Mouse (Mus musculus) kidney, embryonic 14.5 days (tissue): ENCODE measurements around the gene Snrnp70. TPM values are rescaled to one million over a fixed set of nuclear protein-coding genes. Genes with fewer than 3 reads are reported as not detected.

Experiments
- ATAC-seq: fragments of 200-750 bp; cut with Nextera tagmentation; 2 replicates; pipeline ENCODE4 v1.8.0; 2017; ENCODE audit warnings: moderate number of reproducible peaks, mild to moderate bottlenecking, moderate TSS enrichment, moderate library complexity; ENCODE audit not compliant: low FRiP score, low TSS enrichment
- H3K27ac ChIP-seq: fragments of 300-500 bp; sonication (generic); 2 replicates; pipeline ENCODE4 v1.5.1; 2014; ENCODE audit warnings: low read depth, mild to moderate bottlenecking, low read length, moderate library complexity, mixed read lengths
- H3K27me3 ChIP-seq: fragments of 300-500 bp; sonication (generic); 2 replicates; pipeline ENCODE4 v1.6.1; 2014; ENCODE audit warnings: mild to moderate bottlenecking, low read length; ENCODE audit not compliant: control insufficient read depth, insufficient read depth
- H3K36me3 ChIP-seq: fragments of 300-500 bp; sonication (generic); 2 replicates; pipeline ENCODE4 v1.6.1; 2014; ENCODE audit warnings: low read length, mixed read lengths; ENCODE audit not compliant: control insufficient read depth, insufficient read depth
- H3K4me1 ChIP-seq: fragments of 300-500 bp; sonication (generic); 2 replicates; pipeline ENCODE4 v1.6.1; 2014; ENCODE audit warnings: low read length, mixed read lengths; ENCODE audit not compliant: control insufficient read depth, insufficient read depth
- H3K4me2 ChIP-seq: fragments of 300-500 bp; sonication (generic); replicated peaks from 2 replicates; pipeline ENCODE4 v1.6.1; 2014; ENCODE audit warnings: low read depth, mild to moderate bottlenecking, low read length
- H3K4me3 ChIP-seq: fragments of 300-500 bp; sonication (generic); 2 replicates; pipeline ENCODE4 v1.5.1; 2014; ENCODE audit warnings: mild to moderate bottlenecking, low read length
- H3K9ac ChIP-seq: fragments of 300-500 bp; sonication (generic); 2 replicates; pipeline ENCODE4 v1.6.1; 2014; ENCODE audit warnings: low read depth, mild to moderate bottlenecking, low read length, moderate library complexity
- H3K9me3 ChIP-seq: fragments of 300-500 bp; sonication (generic); 2 replicates; pipeline ENCODE4 v1.6.1; 2016; ENCODE audit warnings: low read length; ENCODE audit not compliant: control insufficient read depth
- WGBS: fragments of 180-500 bp; shearing (Covaris S2); extraction: QIAGEN DNeasy Blood & Tissue Kit; methylation state at CpG from one replicate; pipeline ENCODE4 v1.1.7; 2014; 5-methylcytosine and 5-hydroxymethylcytosine counted together
- polyA plus RNA-seq: library from polyadenylated mRNA; unstranded; fragments of >200 nt; fragmentation: Nextera tagmentation; extraction: Ambion mirVana; gene quantifications from 2 replicates; pipeline ENCODE4 v1.2.1, GENCODE M21; 2014

Snrnp70 gene
- 100 and 171 TPM in 2 replicates for polyA plus RNA-seq

DNA sequence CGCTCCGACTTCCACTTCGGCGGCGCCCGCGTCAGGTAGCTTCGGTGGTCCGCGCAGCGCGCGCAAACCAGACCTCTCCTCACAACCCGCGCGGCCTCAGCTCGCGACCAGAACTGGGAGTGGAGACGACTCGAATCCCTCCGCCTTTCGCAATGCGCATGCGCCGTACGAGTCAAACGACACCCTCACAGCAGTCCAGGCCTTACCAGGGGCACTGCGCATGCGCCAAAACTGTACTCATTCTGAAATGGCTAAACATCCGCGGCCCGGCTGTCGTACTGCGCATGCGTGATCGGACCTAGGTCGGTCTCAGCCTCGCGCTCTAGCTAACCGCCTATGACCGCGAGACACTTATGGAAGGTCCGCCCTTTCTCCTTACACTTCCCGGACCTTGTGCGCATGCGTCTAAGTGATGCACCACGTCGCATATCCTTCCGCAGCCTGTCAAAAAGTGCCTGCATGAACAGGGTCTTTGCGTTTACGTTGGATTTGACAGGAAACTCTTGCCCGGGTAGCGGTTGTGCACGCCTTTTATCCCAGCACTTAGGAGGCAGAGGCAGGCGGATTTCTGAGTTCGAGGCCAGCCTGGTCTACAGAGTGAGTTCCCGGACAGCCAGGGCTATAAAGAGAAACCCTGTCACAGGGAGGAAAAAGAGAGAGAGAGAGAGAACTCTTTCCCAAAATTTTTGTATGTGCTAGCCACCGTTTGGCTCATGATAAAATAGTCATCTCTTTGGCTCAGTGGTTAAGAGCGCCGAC is at the start of gene Snrnp70:
TSS of gene Snrnp70 (minus strand) at position 165 of the 759 bp plus-strand sequence.
- H3K4me1 ChIP-seq = peaks cover 14% of the 10 kb centered on the region
- H3K27me3 ChIP-seq = no peaks in the 10 kb centered on the region
- no peaks in the 10 kb centered on the region for H3K9me3 ChIP-seq
- under 1% methylated on average over 60 of the region's 60 CpGs for WGBS
- peak within 1 kb of the TSS; percentile 77 for H3K27ac ChIP-seq
- peak within 1 kb of the TSS; percentile 73 for H3K4me2 ChIP-seq
- H3K9ac ChIP-seq = peak within 1 kb of the TSS; percentile 82
- H3K4me3 ChIP-seq = peak within 1 kb of the TSS; percentile 61
- H3K36me3 ChIP-seq = peaks cover 34% of the 10 kb centered on the region
- ATAC-seq = peak; percentile 98

DNA sequence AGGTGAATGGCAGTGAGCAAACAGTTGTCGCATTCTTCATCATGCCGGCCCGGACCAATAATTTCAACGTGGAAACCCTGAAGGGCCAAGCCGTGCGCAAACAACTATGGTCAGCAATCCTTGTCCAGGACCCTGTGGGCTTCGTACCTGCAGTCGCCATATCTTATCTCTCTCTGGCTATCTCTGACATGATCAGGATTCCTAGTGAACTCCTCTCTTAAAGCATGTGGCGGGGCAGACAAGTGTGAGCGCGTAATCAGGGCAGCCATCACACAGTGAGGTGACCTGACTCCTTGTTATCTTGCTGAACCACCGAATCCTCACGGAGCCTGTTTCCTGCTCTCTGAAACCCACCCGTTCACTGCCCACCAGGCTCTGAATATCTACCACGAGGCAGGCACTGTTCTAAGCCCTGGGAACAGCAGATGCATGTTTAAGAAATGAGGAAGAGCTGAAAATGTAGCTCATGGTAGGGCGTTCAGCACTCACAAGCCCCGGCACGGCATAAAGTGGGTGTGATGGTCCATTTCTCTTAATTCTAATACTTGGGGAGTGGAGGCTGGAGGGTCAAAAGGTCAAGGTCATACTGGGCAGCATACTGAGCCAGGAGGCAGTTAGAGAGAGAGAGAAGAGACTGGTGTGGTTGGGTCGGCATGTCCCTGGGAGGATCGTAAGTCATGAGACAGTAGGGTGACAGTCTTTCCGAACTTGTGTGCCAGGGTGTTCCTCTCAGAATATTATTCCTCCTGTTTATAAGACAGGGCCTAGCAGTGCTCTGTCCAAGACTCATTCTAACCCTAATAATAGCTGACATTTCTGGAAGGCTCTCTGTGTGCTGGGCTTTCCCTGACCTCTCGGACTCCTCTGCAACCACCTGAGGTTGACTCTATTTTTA is 48.2 kb upstream of the Snrnp70 start:
- H3K4me2 ChIP-seq = no peak overlapping the region
- 86% methylated on average over 22 of the region's 22 CpGs for WGBS
- no peaks in the 10 kb centered on the region for H3K9me3 ChIP-seq
- no peak overlapping the region for H3K27ac ChIP-seq
- ATAC-seq = no peak
- H3K27me3 ChIP-seq = no peaks in the 10 kb centered on the region
- peaks cover 53% of the 10 kb centered on the region for H3K36me3 ChIP-seq
- H3K9ac ChIP-seq = no peak overlapping the region
- 0 out of 2 replicates have a peak, but pooled peaks cover 3% of the 10 kb centered on the region for H3K4me1 ChIP-seq
- H3K4me3 ChIP-seq = no peak overlapping the region

DNA sequence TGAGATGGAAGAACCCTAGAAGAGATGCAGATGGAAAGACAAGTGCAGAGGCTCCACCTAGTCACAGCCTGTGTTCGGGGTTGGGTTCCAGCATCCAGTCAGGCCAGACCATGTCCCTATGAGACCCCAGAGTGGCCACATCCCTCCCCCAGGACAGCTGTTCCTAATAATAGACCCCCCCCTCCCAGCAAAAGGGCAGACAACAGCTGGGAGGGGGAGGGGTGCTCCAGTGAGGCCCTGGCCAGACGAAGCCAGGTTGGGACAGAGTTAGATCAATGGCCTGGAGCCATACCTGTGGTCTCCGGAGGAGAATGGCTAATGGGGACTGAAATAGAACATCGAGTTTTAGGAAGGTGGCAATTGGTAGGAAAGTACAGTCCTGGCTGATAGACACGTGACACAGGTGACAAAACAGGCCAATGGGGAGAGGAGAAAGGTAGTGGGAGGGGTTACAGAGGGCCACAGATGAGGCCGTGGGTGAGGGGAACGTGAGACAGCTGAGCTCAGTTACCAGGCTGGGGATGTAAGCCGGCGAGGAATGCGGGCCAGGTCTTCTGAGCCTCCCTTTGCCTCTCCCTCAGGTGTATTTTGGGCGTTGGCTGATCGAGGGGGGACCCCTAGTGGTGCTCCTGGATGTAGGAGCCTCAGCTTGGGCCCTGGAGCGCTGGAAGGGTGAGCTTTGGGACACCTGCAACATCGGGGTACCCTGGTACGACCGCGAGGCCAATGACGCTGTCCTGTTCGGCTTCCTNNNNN is 42.2 kb upstream of the Snrnp70 start, which contains the start of gene Ruvbl2:
TSS of gene Ruvbl2 (minus strand) at position 576 of the 756 bp plus-strand sequence.
- Histone ChIP-seq H3K4me3 (no peak within 1 kb of the TSS), H3K27me3 (no peaks in the 10 kb centered on the region), H3K4me2 (peak within 1 kb of the TSS; percentile 19), H3K27ac (no peak within 1 kb of the TSS), H3K36me3 (peaks cover 20% of the 10 kb centered on the region), H3K9ac (peak within 1 kb of the TSS; percentile 2; the same call in 1 of the 2 replicates), H3K4me1 (peaks cover 34% of the 10 kb centered on the region), H3K9me3 (no peaks in the 10 kb centered on the region)
- 24% methylated on average over 19 of the region's 19 CpGs for WGBS
- no peak for ATAC-seq

DNA sequence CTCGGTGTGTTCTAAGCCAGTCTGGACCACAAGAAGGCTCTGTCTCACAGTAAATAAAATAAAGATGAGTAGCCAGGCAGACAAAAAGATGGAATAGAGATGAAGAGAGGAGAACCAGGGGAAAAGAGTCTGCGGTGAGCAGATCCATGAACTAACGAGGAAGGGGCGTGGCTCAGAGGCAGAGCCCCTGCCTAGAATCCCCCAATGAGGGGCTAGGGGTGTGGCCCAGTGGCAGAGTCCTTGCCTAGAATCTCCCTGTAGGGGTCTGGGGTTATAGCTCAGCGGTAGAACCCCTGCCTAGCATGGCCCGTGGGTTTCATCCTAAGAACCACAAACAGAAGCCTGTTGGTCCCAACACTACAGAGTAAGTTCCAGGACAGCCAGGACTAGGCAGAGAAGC is 41.5 kb upstream of the Snrnp70 start:
- no peak overlapping the region for H3K9ac ChIP-seq
- H3K27ac ChIP-seq = no peak overlapping the region
- H3K4me2 ChIP-seq = no peak overlapping the region
- H3K4me1 ChIP-seq = peaks cover 35% of the 10 kb centered on the region
- WGBS = 32% methylated on average over 6 of the region's 6 CpGs
- peaks cover 17% of the 10 kb centered on the region for H3K36me3 ChIP-seq
- no peak for ATAC-seq
- no peaks in the 10 kb centered on the region for H3K27me3 ChIP-seq
- no peak overlapping the region for H3K4me3 ChIP-seq
- H3K9me3 ChIP-seq = no peaks in the 10 kb centered on the region

DNA sequence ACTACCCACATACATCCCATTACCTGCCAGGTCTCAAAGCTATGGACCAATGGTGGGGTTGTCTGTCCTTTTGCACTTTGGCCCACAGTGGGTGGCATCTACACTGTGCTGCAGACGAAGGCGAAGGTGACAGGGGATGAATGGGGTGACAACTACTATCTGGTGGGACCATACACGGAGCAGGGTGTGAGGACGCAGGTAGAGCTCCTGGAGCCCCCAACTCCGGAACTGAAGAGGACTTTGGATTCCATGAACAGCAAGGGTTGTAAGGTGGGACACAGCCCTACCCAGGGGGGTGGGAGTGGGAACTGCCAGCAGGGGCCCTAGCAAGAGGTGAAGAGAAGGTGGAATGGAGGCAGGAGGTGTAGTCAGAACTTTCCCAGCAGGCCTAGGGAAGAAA is 40.9 kb upstream of the Snrnp70 start:
- 95% methylated on average over 5 of the region's 5 CpGs for WGBS
- H3K4me2 ChIP-seq = no peak overlapping the region
- H3K9ac ChIP-seq = no peak overlapping the region
- ATAC-seq = no peak
- H3K27me3 ChIP-seq = no peaks in the 10 kb centered on the region
- no peaks in the 10 kb centered on the region for H3K9me3 ChIP-seq
- H3K4me1 ChIP-seq = peaks cover 35% of the 10 kb centered on the region
- peaks cover 20% of the 10 kb centered on the region for H3K36me3 ChIP-seq
- H3K4me3 ChIP-seq = no peak overlapping the region
- no peak overlapping the region for H3K27ac ChIP-seq

DNA sequence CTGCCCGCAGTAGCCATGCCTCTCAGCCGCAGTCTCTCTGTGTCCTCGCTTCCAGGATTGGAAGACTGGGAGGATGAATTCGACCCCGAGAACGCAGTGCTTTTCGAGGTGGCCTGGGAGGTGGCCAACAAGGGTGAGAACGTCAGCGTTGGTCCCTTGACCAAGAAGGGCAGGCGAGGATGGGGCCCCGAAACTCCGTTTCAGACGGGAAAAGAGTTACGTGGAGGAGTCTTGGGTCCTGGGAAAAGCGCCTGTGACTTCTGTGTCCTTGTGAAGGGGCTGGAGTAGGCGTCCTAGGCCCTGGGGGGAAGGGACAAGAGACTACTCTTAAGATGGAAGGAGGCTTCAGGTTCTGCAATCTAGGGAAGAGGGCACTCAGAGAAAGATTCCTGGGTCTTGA is 39.5 kb upstream of the Snrnp70 start:
- Histone ChIP-seq H3K9ac (peak overlapping the region; percentile 75), H3K27me3 (no peaks in the 10 kb centered on the region), H3K4me1 (peaks cover 35% of the 10 kb centered on the region), H3K4me3 (peak overlapping the region; percentile 94), H3K36me3 (peaks cover 26% of the 10 kb centered on the region), H3K27ac (peak overlapping the region; percentile 48; the same call in 1 of the 2 replicates), H3K4me2 (peak overlapping the region; percentile 65), H3K9me3 (no peaks in the 10 kb centered on the region)
- WGBS = under 1% methylated on average over 16 of the region's 16 CpGs
- ATAC-seq = peak; percentile 0; the same call in 1 of the 2 replicates

DNA sequence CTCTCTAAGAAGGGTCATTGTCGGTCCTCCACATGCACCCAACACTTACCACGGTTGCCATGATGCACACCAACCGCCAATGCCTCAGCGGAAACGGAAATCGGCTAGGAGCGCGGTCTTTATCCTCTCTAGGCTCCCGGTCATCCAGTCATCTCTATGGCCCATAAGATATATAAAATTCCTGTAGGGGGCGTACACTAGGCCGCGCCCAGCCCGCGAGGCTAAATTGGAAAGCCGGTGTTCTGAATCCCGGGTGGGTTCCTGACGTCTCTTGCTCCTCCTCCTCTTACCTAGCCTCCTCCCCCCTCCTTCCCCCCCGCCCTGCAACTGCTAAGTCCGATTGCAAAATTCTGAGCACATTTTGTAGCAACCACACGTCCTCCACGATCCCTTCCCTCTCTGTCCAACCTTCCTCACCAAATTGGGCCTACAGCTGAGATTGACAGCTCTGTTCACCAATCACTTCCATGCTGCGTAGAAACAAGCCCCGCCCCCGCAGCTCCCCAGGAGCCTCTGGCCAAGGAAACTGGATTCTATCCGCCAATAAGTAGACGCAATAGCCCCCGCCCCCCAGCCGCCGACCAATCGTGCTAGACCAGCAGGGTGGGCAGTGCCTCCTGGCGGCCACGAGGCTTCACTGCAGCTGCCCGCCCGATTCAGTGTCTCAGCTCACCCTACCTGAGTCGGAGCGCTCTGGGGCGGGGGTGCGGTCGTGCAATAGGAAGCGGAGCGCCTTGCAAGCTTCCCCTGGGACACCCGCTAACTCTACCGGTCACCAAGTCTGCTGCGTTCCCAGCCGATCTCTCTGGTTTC is 38.9 kb upstream of the Snrnp70 start, which contains the start of gene Gys1:
TSS of gene Gys1 (plus strand) at position 642 of the 813 bp plus-strand sequence.
- peaks cover 35% of the 10 kb centered on the region for H3K4me1 ChIP-seq

DNA sequence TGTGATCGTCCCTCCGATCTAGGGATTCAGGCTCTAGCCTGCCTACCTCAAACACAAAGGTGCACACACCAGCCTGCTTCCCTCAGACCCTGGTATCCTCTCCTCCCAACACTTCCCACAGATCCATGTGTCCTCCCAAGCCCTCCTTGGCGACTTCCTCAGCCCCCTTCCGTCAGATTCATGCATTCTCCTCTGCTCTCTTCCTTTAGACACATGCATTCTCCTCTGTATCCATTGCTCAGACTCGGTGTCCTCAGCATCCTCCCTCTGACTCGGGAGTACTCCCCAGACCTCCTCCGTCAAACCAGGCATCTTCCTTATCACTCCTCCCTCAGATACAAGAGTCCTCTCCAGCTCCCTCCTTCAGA is 38.3 kb upstream of the Snrnp70 start:
- Histone ChIP-seq H3K4me3 (peak overlapping the region; percentile 94), H3K27me3 (no peaks in the 10 kb centered on the region), H3K4me2 (peak overlapping the region; percentile 97), H3K9me3 (no peaks in the 10 kb centered on the region), H3K27ac (peak overlapping the region; percentile 86; the same call in 1 of the 2 replicates), H3K36me3 (peaks cover 34% of the 10 kb centered on the region), H3K4me1 (peaks cover 35% of the 10 kb centered on the region), H3K9ac (peak overlapping the region; percentile 82)
- WGBS = 1% methylated on average over 7 of the region's 7 CpGs
- no peak for ATAC-seq

More for the DNA sequence above, 38.9 kb upstream of the Snrnp70 start, which contains the start of gene Gys1:
- Histone ChIP-seq H3K36me3 (peaks cover 28% of the 10 kb centered on the region), H3K4me2 (peak within 1 kb of the TSS; percentile 97), H3K9me3 (no peaks in the 10 kb centered on the region), H3K4me3 (peak within 1 kb of the TSS; percentile 94), H3K27me3 (no peaks in the 10 kb centered on the region), H3K9ac (peak within 1 kb of the TSS; percentile 82), H3K27ac (peak within 1 kb of the TSS; percentile 86)
- peak; percentile 97 for ATAC-seq
- WGBS = under 1% methylated on average over 45 of the region's 45 CpGs
